Mouse (Mus musculus) kidney, adult 18-20 months (tissue): Measurements from ENCODE around the gene Cdc42se2.

Source experiments
- DNase-seq: peaks from one replicate; pipeline ENCODE4 v3.0.0; 2021

The Cdc42se2 gene

GRCm38 (mm10) chr11:54786858-54787487 lies 502 bp downstream of the Cdc42se2 start:
- DNase-seq, result peak; percentile 74

GRCm38 (mm10) chr11:54785566-54785965 lies 1.9 kb downstream of the Cdc42se2 start:
- DNase-seq, result no peak

- DNase-seq, result no peak
Observed at GRCm38 (mm10) chr11:54784436-54784835, 3.0 kb downstream of the Cdc42se2 start.

GRCm38 (mm10) chr11:54782253-54782652 lies 5.2 kb downstream of the Cdc42se2 start:
- no peak for DNase-seq

GRCm38 (mm10) chr11:54779946-54780345 lies 7.5 kb downstream of the Cdc42se2 start:
- no peak for DNase-seq

GRCm38 (mm10) chr11:54778131-54778844 lies 9.2 kb downstream of the Cdc42se2 start:
- DNase-seq, result no peak

- no peak for DNase-seq
Observed at GRCm38 (mm10) chr11:54777387-54778130, 9.9 kb downstream of the Cdc42se2 start.

- no peak for DNase-seq
Observed at GRCm38 (mm10) chr11:54776735-54777333, 10.6 kb downstream of the Cdc42se2 start.

GRCm38 (mm10) chr11:54776367-54776701 lies 11.1 kb downstream of the Cdc42se2 start:
- no peak for DNase-seq

GRCm38 (mm10) chr11:54775628-54776366 lies 11.7 kb downstream of the Cdc42se2 start:
- no peak for DNase-seq

GRCm38 (mm10) chr11:54774282-54775078 lies 13.0 kb downstream of the Cdc42se2 start:
- DNase-seq, result no peak

GRCm38 (mm10) chr11:54771549-54771948 lies 15.9 kb downstream of the Cdc42se2 start:
- DNase-seq, result no peak

- no peak for DNase-seq
Observed at GRCm38 (mm10) chr11:54769843-54770242, 17.6 kb downstream of the Cdc42se2 start.

- DNase-seq, result no peak
Observed at GRCm38 (mm10) chr11:54768116-54768690, 19.3 kb downstream of the Cdc42se2 start.

GRCm38 (mm10) chr11:54764759-54765158 lies 22.7 kb downstream of the Cdc42se2 start:
- no peak for DNase-seq

GRCm38 (mm10) chr11:54764026-54764425 lies 23.4 kb downstream of the Cdc42se2 start:
- no peak for DNase-seq

- no peak for DNase-seq
Observed at GRCm38 (mm10) chr11:54762735-54763134, 24.7 kb downstream of the Cdc42se2 start.

GRCm38 (mm10) chr11:54757993-54758392 lies 29.5 kb downstream of the Cdc42se2 start:
- no peak for DNase-seq

GRCm38 (mm10) chr11:54755148-54755664 lies 32.3 kb downstream of the Cdc42se2 start:
- no peak for DNase-seq

GRCm38 (mm10) chr11:54754301-54755147 lies 33.0 kb downstream of the Cdc42se2 start:
- DNase-seq, result no peak
